Mouse (Mus musculus): ENCODE data around the gene Atp2b2. TPM values are rescaled to one million over a fixed set of nuclear protein-coding genes. Genes with fewer than 3 reads are reported as not detected.

The Atp2b2 gene
- total and polyA plus RNA-seq, 3 experiments: 0.04 TPM; not detected in 2

DNA sequence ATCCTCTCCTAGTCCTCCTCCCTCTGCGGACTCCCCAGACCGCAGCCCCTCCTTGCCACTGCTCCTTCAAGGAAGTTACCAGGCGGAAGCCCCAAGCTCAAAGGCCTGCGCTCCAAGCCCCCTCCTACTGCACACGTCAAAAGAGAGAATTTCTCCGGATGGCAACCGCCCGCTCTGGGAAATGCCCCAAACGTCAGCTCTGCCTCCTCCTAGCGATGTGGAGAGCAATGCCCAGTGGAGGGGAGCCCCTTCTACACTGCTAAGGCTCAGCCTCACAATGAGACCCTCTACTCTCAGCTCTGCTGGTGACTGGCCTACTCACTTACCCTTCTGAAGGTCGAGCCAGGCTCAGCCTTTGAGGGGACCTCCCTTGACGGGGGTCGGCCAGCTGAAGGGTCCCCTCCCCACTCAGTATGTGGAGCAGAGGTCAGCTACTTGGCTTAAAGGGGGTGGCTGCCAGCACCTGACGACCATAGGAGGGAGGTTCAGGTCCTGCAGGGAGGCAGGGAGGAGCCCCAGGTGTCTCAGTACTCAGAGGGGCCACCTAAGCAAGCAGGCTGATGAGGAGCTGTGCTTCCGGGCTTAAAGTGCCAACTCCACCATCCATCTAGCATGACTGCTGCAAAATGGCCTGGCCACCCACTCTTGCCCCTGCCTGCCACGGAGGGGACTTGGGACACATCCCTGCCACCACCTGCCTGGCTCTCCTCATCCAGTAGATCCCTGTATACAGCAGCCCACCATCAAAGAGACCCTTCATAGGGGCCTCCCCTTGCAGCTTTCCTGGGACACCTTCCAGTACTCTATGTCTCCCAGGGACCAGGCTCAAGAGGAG is 152.2 kb downstream of the Atp2b2 start:
- no peaks in the 10 kb centered on the region for H3K79me2 ChIP-seq (ENCODE audit: control insufficient read depth, insufficient read depth, low read length, poor library complexity)
- TF ChIP-seq TAL1 (IDR thresholded peaks at IDR 0.05; ENCODE audit: low read length): no peak
- H3K9me3 ChIP-seq (replicated peaks; ENCODE audit: insufficient read depth, low read length): no peaks in the 10 kb centered on the region
- H3K36me3 ChIP-seq (ENCODE audit: control insufficient read depth in 1 of 2, insufficient read depth in 2 of 2, low read length in 2 of 2): no peaks in the 10 kb centered on the region
- no peak for DNase-seq (ENCODE audit: low read depth, low spot score)
- H3K27ac ChIP-seq (ENCODE audit: control insufficient read depth, low read depth, low read length): no peak overlapping the region
- H3K27me3 ChIP-seq (ENCODE audit: control insufficient read depth in 1 of 2, insufficient read depth in 2 of 2, low read length in 2 of 2): no peaks in the 10 kb centered on the region
- no peak overlapping the region for H3K4me3 ChIP-seq (ENCODE audit: control insufficient read depth in 1 of 2, insufficient read depth in 1 of 2, low read depth in 2 of 2, low read length in 2 of 2)
- H3K4me1 ChIP-seq (ENCODE audit: control insufficient read depth in 1 of 2, insufficient read depth in 2 of 2, low read length in 2 of 2): no peaks in the 10 kb centered on the region
- no peak overlapping the region for H3K9ac ChIP-seq (ENCODE audit: control insufficient read depth, low read depth, low read length, poor library complexity, severe bottlenecking)

DNA sequence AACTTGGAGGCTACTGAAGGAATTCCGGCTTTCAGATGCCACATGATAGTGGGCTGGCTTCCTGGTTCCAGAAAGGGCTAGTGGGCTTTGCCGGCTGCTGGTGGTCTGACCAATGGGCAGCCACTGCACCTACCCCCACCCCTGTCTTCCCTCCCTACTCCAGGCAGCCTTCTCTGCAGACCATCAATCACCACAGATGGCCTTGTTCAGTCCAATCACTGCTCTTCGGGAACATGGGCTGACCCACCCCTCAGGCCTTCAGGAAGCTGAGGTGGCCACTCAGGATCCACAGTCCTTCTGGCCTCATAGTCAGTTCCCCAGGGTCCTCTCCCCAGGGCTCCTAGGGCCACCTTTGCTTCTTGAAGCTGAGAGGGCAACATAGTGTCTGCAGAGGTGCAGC is 153.2 kb downstream of the Atp2b2 start:
- no peaks in the 10 kb centered on the region for H3K36me3 ChIP-seq (ENCODE audit: control insufficient read depth in 1 of 2, insufficient read depth in 2 of 2, low read length in 2 of 2)
- DNase-seq (ENCODE audit: low read depth, low spot score): no peak
- H3K27me3 ChIP-seq (ENCODE audit: control insufficient read depth in 1 of 2, insufficient read depth in 2 of 2, low read length in 2 of 2): no peaks in the 10 kb centered on the region
- TF ChIP-seq USF2 (IDR thresholded peaks at IDR 0.05; ENCODE audit: borderline replicate concordance in 1 of 2, insufficient read depth in 1 of 2, low read depth in 1 of 2, low read length in 2 of 2) (no peak), USF1 (IDR thresholded peaks at IDR 0.05; ENCODE audit: low read depth, low read length) (no peak), SIN3A (IDR thresholded peaks at IDR 0.05; ENCODE audit: low read length) (no peak), MYC (IDR thresholded peaks at IDR 0.05; ENCODE audit: low read depth, low read length) (no peak), ELF1 (IDR thresholded peaks at IDR 0.05; ENCODE audit: low read depth, low read length) (no peak), ZMIZ1 (IDR thresholded peaks at IDR 0.05; ENCODE audit: low read depth, low read length) (no peak), ETS1 (IDR thresholded peaks at IDR 0.05; ENCODE audit: low read depth, low read length) (no peak), CHD1 (IDR thresholded peaks at IDR 0.05; ENCODE audit: low read depth, low read length) (no peak), TBP (IDR thresholded peaks at IDR 0.05; ENCODE audit: low read depth, low read length) (no peak), TCF12 (IDR thresholded peaks at IDR 0.05; ENCODE audit: low read depth, low read length) (no peak), HCFC1 (IDR thresholded peaks at IDR 0.05; ENCODE audit: low read depth, low read length) (no peak), CTCF (IDR thresholded peaks at IDR 0.05 in 2 of 3, conservative IDR thresholded peaks at IDR 0.05 in 1 of 3; ENCODE audit: control insufficient read depth in 1 of 3, insufficient read depth in 1 of 3, low read depth in 2 of 3, low read length in 3 of 3, poor library complexity in 1 of 3, severe bottlenecking in 1 of 3) (no peak), MAX (IDR thresholded peaks at IDR 0.05; ENCODE audit: low read length) (no peak), KAT2A (conservative IDR thresholded peaks at IDR 0.05; ENCODE audit: low read depth, low read length) (no peak), BHLHE40 (IDR thresholded peaks at IDR 0.05; ENCODE audit: borderline replicate concordance, low read depth, low read length) (no peak)
- H3K4me1 ChIP-seq (ENCODE audit: control insufficient read depth in 1 of 2, insufficient read depth in 2 of 2, low read length in 2 of 2): no peaks in the 10 kb centered on the region
- H3K27ac ChIP-seq (ENCODE audit: control insufficient read depth, low read depth, low read length): no peak overlapping the region
- no peaks in the 10 kb centered on the region for H3K79me2 ChIP-seq (ENCODE audit: control insufficient read depth, insufficient read depth, low read length, poor library complexity)
- no peaks in the 10 kb centered on the region for H3K9me3 ChIP-seq (replicated peaks; ENCODE audit: insufficient read depth, low read length)
- H3K4me3 ChIP-seq (ENCODE audit: control insufficient read depth in 1 of 2, insufficient read depth in 1 of 2, low read depth in 2 of 2, low read length in 2 of 2): no peak overlapping the region
- H3K9ac ChIP-seq (ENCODE audit: control insufficient read depth, low read depth, low read length, poor library complexity, severe bottlenecking): no peak overlapping the region

Data from MEL (cell line).